Mouse (Mus musculus) E14TG2a.4 (cell line): ENCODE results near the gene Gm10696.
"Not testable (repeated sequence)": the region's sequence is repeated elsewhere in the genome, so short reads cannot be mapped to it uniquely, and the experiment has no call there.

Experiments
- CTCF ChIP-seq: conservative IDR thresholded peaks from 2 replicates; pipeline ENCODE4 v1.5.1; 2014; ENCODE audit warnings: low read length
- NANOG ChIP-seq: IDR thresholded peaks from 2 replicates; pipeline ENCODE4 v1.6.1; 2014; ENCODE audit warnings: borderline replicate concordance, low read length, mixed read lengths

DNA sequence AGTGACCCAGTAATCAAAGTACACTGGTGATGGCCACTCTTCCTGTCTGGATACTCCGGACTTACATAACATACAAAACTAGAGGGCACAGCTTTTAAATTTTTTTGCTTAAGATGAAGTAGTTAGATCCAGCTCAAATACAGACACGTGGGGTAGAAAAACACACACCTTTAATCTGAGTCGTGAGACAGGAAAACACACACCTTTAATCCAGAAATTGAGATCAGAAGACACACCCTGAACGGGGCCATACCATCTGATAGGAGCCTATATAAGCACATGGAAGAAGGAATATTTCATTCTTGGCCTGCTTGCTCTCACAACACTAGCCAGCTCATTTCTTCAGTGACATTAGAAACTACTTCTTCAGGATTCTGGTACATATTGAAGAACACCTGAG is 18.4 kb upstream of the Gm10696 start, which contains the start of gene Gm5286:
- not testable (repeated sequence) for TF ChIP-seq CTCF, NANOG
